Mouse (Mus musculus): ENCODE data around the gene Tada2b.

Tada2b gene

GRCm38 (mm10) chr5:36446166-36446890 lies 37.8 kb downstream of the Tada2b start:
- in situ Hi-C loops (cut with MboI): no loop called here

- in situ Hi-C loops (cut with MboI): no loop called here
These were observed 39.1 kb downstream of the Tada2b start for GRCm38 (mm10) chr5:36445028-36445427.

GRCm38 (mm10) chr5:36444611-36445010 lies 39.5 kb downstream of the Tada2b start:
- in situ Hi-C loops (cut with MboI): no loop called here

GRCm38 (mm10) chr5:36440741-36441140 lies 43.3 kb downstream of the Tada2b start:
- in situ Hi-C loops (cut with MboI): no loop called here

GRCm38 (mm10) chr5:36436858-36437257 lies 47.2 kb downstream of the Tada2b start:
- in situ Hi-C loops (cut with MboI): no loop called here

GRCm38 (mm10) chr5:36434398-36434967 lies 49.6 kb downstream of the Tada2b start:
- in situ Hi-C loops (cut with MboI): no loop called here

- in situ Hi-C loops (cut with MboI): no loop called here
These were observed 52.4 kb downstream of the Tada2b start for GRCm38 (mm10) chr5:36431711-36432110.

GRCm38 (mm10) chr5:36429551-36429950 lies 54.5 kb downstream of the Tada2b start:
- in situ Hi-C loops (cut with MboI): no loop called here

GRCm38 (mm10) chr5:36427831-36428230 lies 56.3 kb downstream of the Tada2b start:
- in situ Hi-C loops (cut with MboI): no loop called here

- in situ Hi-C loops (cut with MboI): no loop called here
These were observed 57.7 kb downstream of the Tada2b start for GRCm38 (mm10) chr5:36426404-36426803.

GRCm38 (mm10) chr5:36424676-36425075 lies 59.4 kb downstream of the Tada2b start:
- in situ Hi-C loops (cut with MboI): no loop called here

Measured in mature B cell (primary cell).